Mouse (Mus musculus) frontal cortex, postnatal 25 days (tissue): ENCODE data around the gene Atg9b.
"Not testable (repeated sequence)": the region's sequence is repeated elsewhere in the genome, so short reads cannot be mapped to it uniquely, and the experiment has no call there.

ENCODE experiments used
- DNase-seq, 2 experiments: peaks; one replicate each; pipeline ENCODE4 v3.0.0; 2022; ENCODE audit warnings: low spot score in 2 of 2

Gene Atg9b

GRCm38 (mm10) chr5:24405389-24405876 lies 13.5 kb upstream of the Atg9b start:
- no peak for DNase-seq

DNA sequence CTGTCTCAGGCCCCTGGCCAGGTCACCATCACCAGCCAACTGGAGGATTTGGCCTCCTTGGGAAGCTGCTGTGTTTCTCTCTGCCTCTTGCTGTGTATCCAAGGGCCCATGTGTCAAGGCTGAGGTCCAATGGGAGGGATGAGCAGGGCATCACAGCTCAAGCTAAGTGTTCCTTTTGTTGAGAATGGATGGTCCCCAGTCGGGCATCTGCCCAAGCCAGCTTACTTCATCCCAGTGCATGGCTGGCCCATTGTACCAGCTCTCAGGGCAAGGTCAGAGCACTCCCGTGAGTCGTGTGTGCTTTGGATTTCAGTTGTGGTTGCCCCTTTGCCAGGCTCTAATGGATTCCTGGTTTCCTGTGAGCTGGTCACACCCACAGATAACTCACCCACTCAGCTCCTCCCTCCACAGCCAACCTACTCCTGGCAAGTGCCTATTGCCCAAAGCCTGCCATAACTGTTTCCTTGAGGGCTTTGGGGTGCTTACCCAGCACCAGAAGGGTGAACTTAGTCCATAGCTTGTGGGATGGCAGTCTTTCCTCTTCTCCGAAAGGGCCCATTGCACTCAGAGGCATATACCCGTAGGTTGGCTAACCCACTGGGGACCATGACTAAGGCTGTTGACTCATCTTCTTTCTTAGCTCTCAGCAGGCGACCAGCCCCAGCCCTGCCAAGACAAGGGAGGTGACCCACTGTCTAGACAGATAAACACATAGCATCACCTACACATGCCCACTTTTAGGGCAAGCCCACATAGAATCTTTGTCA lies 12.8 kb upstream of the Atg9b start:
- DNase-seq, result no peak

DNA sequence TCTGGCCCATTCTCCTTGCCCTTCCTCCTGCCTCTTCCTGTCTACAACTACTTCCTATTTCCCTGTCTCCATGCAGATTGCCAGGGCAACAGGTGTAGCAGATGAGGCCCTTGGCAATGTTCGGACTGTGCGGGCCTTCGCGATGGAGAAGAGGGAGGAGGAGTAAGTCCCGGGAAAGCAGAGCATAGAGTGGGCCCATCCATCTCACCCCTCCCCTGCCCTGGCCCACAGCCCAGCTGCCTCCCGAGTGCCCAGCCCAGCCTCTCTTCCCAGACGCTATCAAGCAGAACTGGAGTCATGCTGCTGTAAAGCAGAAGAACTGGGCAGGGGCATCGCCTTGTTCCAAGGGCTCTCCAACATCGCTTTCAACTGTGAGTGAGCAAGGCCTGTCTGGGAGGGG lies 10.0 kb upstream of the Atg9b start:
- no peak for DNase-seq

- DNase-seq, result no peak
Measured at GRCm38 (mm10) chr5:24400911-24401605, 9.1 kb upstream of the Atg9b start.

- no peak for DNase-seq
Measured at GRCm38 (mm10) chr5:24400362-24400761, 8.4 kb upstream of the Atg9b start.

DNA sequence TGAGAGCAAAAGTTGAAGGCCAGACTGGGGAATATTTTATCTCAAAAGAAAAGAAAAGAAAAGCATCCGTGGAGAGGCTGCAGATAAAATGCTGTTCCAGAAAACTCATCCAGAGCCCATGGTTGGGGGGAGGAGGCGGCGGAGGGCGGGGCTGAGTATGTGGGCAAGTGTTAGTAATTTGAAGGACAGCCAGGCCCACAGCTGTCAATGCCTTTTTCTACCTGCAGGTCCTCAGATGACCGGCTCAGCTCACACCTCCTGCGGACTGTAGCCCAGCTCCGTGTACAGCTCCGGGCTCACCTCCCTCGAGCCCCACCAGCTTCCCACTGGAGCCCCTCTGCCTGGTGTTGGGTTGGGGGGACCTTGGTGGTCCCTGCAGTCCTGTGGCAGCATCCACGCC lies 7.7 kb upstream of the Atg9b start:
- no peak for DNase-seq

DNA sequence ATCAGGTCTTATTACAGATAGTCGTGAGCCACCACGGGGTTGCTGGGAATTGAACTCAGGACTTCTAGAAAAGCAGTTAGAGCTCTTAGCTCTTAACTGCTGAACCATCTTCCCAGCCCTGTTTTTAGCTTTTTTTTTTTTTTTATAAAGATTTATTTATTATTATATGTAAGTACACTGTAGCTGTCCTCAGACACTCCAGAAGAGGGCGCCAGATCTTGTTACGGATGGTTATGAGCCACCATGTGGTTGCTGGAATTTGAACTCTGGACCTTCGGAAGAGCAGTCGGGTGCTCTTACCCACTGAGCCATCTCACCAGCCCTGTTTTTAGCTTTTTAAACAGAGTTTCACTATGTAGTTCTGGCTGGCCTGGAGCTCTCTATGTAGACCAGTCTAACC lies 4.3 kb upstream of the Atg9b start:
- DNase-seq, result not testable (repeated sequence)

DNA sequence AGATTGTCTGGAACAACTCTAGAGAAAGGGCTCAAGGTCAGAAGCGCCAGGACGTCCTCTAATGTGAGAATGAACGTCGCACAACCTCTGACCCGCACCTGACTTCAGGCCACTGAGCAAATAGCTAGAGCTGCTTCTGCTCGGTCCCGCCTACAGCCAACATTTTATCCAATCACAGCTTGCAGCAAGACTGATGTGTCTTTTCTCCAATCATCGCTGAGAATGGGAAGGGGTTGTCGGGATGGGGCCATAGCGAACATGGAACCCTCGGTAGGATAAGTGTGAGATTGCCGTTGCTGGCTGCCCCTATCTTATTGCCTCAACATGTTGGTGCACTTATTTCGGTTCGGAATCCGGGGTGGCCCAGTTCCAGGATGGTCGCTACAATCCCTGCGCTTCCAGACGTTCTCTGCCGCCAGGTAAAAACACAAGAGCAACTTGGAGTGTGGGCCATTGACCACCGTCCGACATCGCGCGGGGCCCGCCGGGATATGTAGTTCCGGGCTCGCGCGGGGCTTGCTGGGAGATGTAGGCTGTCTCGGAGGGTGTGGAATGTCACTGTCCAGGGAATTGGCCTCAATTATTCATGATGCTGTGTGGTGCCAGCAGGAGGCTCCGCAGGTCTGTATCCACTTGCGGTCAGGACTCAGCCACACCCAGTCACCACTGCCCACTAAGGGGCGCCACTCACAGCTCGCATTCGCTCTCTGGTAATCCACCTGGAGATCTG lies 2.4 kb upstream of the Atg9b start:
- DNase-seq, result peak; percentile 92 to 93

GRCm38 (mm10) chr5:24393392-24393997 lies 1.6 kb upstream of the Atg9b start, which contains the start of gene Abcb8:
Abcb8 (plus strand) TSS chr5:24393663.
- DNase-seq, result peak; percentile 58 to 86

GRCm38 (mm10) chr5:24392724-24393123 lies 781 bp upstream of the Atg9b start:
- no peak for DNase-seq

- DNase-seq, result no peak
Measured at GRCm38 (mm10) chr5:24389658-24390020, 2.3 kb downstream of the Atg9b start.

GRCm38 (mm10) chr5:24389011-24389657 lies 2.8 kb downstream of the Atg9b start:
- no peak for DNase-seq

- DNase-seq, result no peak
Measured at GRCm38 (mm10) chr5:24388246-24388915, 3.6 kb downstream of the Atg9b start.

- peak in 1 of 2 experiments; percentile 47 for DNase-seq
Measured at GRCm38 (mm10) chr5:24387264-24388241, 4.4 kb downstream of the Atg9b start.

- no peak for DNase-seq
Measured at GRCm38 (mm10) chr5:24385887-24386550, 5.9 kb downstream of the Atg9b start.

DNA sequence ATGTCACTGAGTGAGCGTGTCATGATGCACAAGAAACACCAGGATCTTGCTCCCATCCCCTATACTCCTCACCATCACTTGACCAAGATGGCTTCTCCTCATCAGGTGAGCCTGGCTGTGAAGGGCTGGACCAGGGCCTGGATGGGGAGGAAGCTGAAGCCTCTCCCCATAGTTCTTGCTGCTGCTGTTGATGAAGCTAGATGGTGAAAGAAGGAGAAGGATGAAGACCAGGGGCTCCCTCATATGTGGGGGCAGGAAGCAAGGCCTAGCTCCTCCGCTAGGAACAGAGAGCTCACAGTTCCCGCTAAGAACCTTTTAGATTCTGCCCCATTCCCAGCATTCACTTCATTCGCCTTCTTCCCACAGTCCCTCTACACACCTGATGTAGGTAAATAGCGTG lies 6.6 kb downstream of the Atg9b start:
- DNase-seq, result no peak

DNA sequence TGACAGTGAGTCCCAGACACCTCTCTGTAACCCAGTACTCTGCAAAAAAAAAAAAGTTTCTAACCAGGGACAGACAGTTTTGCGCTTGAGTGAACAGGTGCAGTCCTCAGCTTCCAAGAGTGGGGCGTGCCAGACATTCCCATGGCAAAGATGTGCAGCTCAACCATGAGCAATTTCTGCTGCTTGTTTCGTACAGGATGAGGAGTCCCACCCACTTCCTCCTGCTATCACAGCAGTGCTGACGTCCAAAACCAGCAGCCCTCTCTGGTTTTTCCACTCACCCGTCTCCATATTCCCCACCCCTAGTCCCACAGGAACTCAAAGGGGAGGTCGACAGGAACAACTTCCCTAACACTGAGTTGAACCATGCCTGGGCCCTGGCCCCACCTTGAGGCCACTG lies 7.5 kb downstream of the Atg9b start:
- DNase-seq, result no peak

- peak; percentile 90 to 92 for DNase-seq
Measured at GRCm38 (mm10) chr5:24383026-24383859, 8.7 kb downstream of the Atg9b start.
